Comparison of ENCODE assay signal across 19 mouse cellular contexts in the genomic region with DNA sequence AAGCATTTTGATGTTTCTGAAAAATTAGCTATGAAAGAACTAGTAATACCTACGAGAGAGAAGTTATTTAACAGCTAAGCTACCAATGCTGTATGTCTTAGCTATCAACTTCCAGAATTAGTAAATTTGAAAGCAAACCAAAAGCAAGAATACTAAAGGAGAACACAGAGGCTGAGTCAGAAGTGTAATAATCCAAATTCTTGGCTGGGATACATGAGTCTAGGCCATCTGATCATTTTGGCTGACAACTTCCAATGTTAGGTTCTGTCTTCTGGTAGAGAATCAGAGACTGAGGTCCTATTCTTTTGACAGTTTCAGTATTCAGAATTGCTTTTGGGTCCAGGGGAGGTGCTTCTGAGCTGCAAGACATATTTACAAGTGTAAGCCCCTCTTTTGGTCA.
DNase-seq lines count a peak whose midpoint lies in the region; ATAC-seq and TF ChIP-seq lines count a peak whose summit lies in the region.
"Had no signal": no experiment of that assay in that cellular context is flagged by ENCODE, and none has a peak within 500 bp of the region (broad histone marks: within the 10 kb centered on the region; RNA-seq: fewer than 3 reads in every experiment).

No protein-coding gene starts in this region.

- no peak overlapping the region for H3K27ac ChIP-seq in lung, postnatal 0 days (ENCODE audit: low read length)
- H3K27ac ChIP-seq: embryonic facial prominence, embryonic 13.5 days; forebrain, embryonic 13.5 days; heart, embryonic 13.5 days; hindbrain, embryonic 15.5 days had no signal

- H3K9me3 ChIP-seq in lung, postnatal 0 days (ENCODE audit: low read length) = no peaks in the 10 kb centered on the region
- H3K9me3 ChIP-seq: embryonic facial prominence, embryonic 13.5 days; forebrain, embryonic 13.5 days; heart, embryonic 13.5 days; hindbrain, embryonic 15.5 days had no signal

- H3K9ac ChIP-seq in lung, postnatal 0 days (replicated peaks; ENCODE audit: low read depth) = no peak overlapping the region
- H3K9ac ChIP-seq: embryonic facial prominence, embryonic 13.5 days; forebrain, embryonic 13.5 days; forebrain, postnatal 0 days; heart, embryonic 13.5 days; hindbrain, embryonic 15.5 days had no signal

- H3K27me3 ChIP-seq in lung, postnatal 0 days (replicated peaks; ENCODE audit: insufficient read depth, low read length) = no peaks in the 10 kb centered on the region
- H3K27me3 ChIP-seq: embryonic facial prominence, embryonic 13.5 days; forebrain, embryonic 13.5 days; heart, embryonic 13.5 days; hindbrain, embryonic 15.5 days; Patski had no signal

- TF ChIP-seq POLR2A in lung, adult 2 months (IDR thresholded peaks at IDR 0.05; ENCODE audit: borderline replicate concordance, extremely low read depth, low read depth, low read length) = no peak

- WGBS in lung, postnatal 0 days = 71% methylated on average over 1 of the region's 1 CpGs
- WGBS in lung, adult 2 months = 62% methylated on average over 1 of the region's 1 CpGs

- H3K4me3 ChIP-seq in lung, postnatal 0 days (ENCODE audit: low read depth, low read length) = no peak overlapping the region
- H3K4me3 ChIP-seq in lung, adult 2 months (replicated peaks; ENCODE audit: extremely low read depth, low read depth, low read length) = no peak overlapping the region
- H3K4me3 ChIP-seq: embryonic facial prominence, embryonic 13.5 days; forebrain, embryonic 13.5 days; heart, embryonic 13.5 days; hindbrain, embryonic 15.5 days had no signal

- no peak for TF ChIP-seq EP300 in lung, postnatal 0 days (IDR thresholded peaks at IDR 0.05)

- ATAC-seq in cerebellum, adult (ENCODE audit: insufficient number of reproducible peaks, low FRiP score, low TSS enrichment) = peak; percentile 73
- peak; percentile 80 for ATAC-seq in frontal cortex, adult (ENCODE audit: low TSS enrichment)
- no peak for ATAC-seq in lung, postnatal 0 days
- ATAC-seq: activated CD4-positive, CD25-positive, alpha-beta regulatory T cell, adult 4 months; forebrain, embryonic 13.5 days; forebrain, postnatal 0 days; Patski had no signal

- no peak for TF ChIP-seq CTCF in lung, postnatal 0 days (IDR thresholded peaks at IDR 0.05)
- no peak for TF ChIP-seq CTCF in lung, adult 2 months (IDR thresholded peaks at IDR 0.05; ENCODE audit: insufficient read depth, low read length)

- no peak for DNase-seq in cerebellum, adult 11 months
- no peak for DNase-seq in frontal cortex, postnatal 25 days (ENCODE audit: low spot score in 2 of 2)
- peak; percentile 14 for DNase-seq in lung, postnatal 0 days (ENCODE audit: low spot score)
- no peak for DNase-seq in lung, adult 2 months
- peak; percentile 60 for DNase-seq in telencephalon, adult 2 months (ENCODE audit: low read depth, low spot score)
- DNase-seq in testis, postnatal 14 days (ENCODE audit: low spot score) = no peak
- DNase-seq: adrenal gland, postnatal 14 days; forebrain, postnatal 0 days; gastrocnemius, postnatal 36 days; heart, adult 11 months; heart, postnatal 36 days had no signal

- no peak overlapping the region for H3K4me2 ChIP-seq in lung, postnatal 0 days (replicated peaks; ENCODE audit: low read depth, low read length)
- H3K4me2 ChIP-seq: embryonic facial prominence, embryonic 13.5 days; forebrain, embryonic 13.5 days; heart, embryonic 13.5 days; hindbrain, embryonic 15.5 days had no signal

- H3K4me1 ChIP-seq in lung, postnatal 0 days (ENCODE audit: insufficient read depth, low read depth, low read length) = no peaks in the 10 kb centered on the region
- no peaks in the 10 kb centered on the region for H3K4me1 ChIP-seq in lung, adult 2 months (ENCODE audit: control insufficient read depth, insufficient read depth, low read length)
- H3K4me1 ChIP-seq: heart, embryonic 13.5 days; hindbrain, embryonic 15.5 days had no signal

- no peaks in the 10 kb centered on the region for H3K36me3 ChIP-seq in lung, postnatal 0 days (ENCODE audit: insufficient read depth, low read length)
- H3K36me3 ChIP-seq: embryonic facial prominence, embryonic 13.5 days; heart, embryonic 13.5 days; hindbrain, embryonic 15.5 days had no signal

Comparison
In these comparisons a context has a peak if more than half of its experiments do, and no peak if none do; other contexts are left out.
1. DNase-seq: peak in lung, postnatal 0 days (single experiment) and telencephalon, adult 2 months (single experiment); none in cerebellum, adult 11 months (single experiment), frontal cortex, postnatal 25 days (0 of 2), lung, adult 2 months (single experiment) and testis, postnatal 14 days (single experiment).